Mouse (Mus musculus): ENCODE measurements at regions not wholly inside any gene's neighbourhood (a gene's known extent, or its start where the extent isn't known, plus 50 kb on each side); places are given as distances from the start of the nearest gene placed in this dataset.

GRCm38 (mm10) chr7:130102671-130103070 is 417.5 kb downstream of the Ate1 start:
- TF ChIP-seq CTCF (IDR thresholded peaks at IDR 0.05; ENCODE audit: low read depth, low read length) (no peak), GATA1 (IDR thresholded peaks at IDR 0.05; ENCODE audit: borderline replicate concordance, low read length) (no peak), POLR2AphosphoS5 (IDR thresholded peaks at IDR 0.05; ENCODE audit: insufficient replicate concordance, low read depth, low read length) (no peak)

All from G1E (cell line).